Mouse (Mus musculus): ENCODE measurements around the gene Tmem14a.

GRCm38 (mm10) chr1:21272056-21272431 lies 53.7 kb downstream of the Tmem14a start:
- no peak for TF ChIP-seq POLR2A (IDR thresholded peaks at IDR 0.05; ENCODE audit: borderline replicate concordance, control insufficient read depth, low read depth, low read length)
- TF ChIP-seq CTCF (IDR thresholded peaks at IDR 0.05; ENCODE audit: control insufficient read depth, insufficient read depth, low read length) = no peak

Measured in bone marrow, adult 2 months (tissue).